Mouse (Mus musculus) MEL-GATA-1-ER (cell line): Measurements from ENCODE around the gene Plcb1.

Experiments
- DNase-seq: peaks from one replicate; pipeline ENCODE4 v3.0.0-alpha.2; 2012; ENCODE audit warnings: low read depth; ENCODE audit errors: extremely low read depth

Gene Plcb1

DNA sequence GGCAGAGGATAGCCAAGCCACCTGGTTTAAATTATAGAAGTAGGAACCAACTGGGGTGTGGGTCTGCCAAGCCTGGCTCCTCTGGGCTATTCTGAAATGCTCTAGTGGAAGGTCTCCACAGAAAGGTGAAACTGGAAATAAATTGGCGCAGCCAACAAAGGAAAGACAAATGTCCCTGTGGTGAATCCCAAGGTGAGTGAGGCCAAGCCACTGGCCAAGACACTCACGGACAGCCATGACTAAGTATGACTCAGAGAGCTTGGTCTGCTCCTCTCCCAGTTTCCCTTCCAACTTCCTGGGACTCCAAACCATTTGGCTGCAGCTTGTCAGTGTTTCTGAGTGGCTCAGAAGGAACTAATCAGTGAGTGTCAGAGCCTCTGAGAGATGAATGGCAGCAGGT is 126.7 kb downstream of the Plcb1 start:
- DNase-seq: no peak

DNA sequence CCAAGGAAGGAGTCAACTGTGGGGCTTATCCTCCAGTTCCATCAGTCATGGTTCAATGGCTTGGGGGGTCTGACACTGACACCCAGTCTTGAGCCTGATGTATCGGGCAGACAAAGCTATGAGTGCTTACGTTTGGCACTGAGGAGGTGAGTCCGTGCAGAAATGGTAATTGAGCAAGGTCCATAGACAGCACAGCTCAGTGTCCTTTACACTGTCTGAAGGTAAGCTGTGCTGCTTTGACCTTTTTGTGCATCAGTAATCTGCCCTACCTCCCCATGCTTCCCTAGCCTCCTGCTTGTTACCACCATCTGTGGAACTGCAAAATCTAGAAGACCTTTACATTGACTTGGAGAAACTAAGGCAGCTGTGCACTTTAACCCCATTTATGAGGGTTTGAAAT is 127.7 kb downstream of the Plcb1 start:
- DNase-seq: no peak

DNA sequence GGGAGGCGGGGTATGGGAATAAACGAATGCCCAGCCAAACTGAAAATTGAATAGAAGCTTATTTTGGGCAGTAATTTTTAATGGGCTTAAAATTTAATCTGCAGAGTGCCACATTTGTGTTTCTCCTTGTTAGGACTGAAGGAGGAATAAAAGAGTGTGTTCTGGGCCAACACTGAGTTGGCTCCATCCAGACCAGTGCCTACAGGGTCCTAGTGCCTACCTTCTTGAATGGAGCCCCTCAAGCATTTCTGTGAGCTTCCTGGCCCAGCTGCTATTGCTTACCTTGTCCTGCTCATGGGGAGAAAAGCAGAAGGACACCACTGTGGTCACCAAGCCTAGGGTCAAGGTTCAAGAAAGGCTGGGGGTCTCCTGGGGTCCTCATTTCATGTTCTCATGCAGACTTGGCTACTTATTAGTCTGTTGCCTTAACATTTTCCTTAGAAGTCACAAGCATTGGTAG is 128.3 kb downstream of the Plcb1 start:
- DNase-seq: no peak

DNA sequence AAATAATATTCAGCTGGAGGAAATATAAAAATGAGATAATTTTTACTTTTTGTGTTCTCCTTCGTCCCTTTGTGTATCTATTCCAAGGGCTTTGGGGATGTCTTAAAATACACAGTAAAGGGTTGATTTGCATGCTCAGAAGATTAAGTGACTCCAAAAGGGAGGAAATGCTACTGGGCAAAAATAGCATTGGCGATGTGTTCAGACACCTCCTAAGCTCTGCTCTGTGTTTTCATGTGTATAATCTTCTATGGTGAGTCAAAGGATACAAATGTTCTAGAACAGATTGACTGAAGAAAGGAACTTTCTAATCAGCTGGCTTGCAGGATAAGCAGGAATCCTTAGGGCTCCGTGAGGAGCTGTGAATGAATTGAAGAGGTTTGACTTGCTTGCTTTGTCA is 129.2 kb downstream of the Plcb1 start:
- no peak for DNase-seq

DNA sequence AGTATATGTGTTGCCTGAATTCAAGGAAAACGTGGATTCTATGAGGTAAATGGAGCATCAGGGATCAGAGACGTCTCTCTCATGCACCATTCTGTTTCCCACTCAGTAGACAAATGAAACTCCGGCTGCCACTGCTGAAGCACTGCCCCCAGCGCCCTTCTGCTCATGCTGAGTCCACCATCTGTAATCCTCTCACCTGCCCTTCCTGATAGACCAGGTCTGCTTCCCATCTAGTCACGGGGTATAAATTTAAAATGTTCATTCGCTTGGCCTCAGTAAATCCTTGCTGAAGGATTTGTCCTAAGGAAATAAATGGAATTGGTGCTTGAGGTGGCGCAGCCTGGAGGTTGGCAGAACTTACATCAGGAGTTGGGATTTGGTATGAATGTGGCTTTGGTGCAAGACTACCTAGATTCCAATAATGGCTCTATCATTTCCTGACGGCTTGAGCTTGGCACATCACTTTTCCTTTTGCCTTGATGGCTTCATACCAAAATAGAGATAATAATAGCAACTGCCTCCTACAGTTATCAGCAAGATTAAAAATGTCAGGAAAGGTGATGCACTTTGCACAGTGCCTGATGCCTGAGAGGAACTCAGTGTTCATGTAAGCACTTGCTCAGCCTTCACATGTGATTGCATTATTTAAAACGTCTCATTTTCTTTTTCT is 134.9 kb downstream of the Plcb1 start:
- no peak for DNase-seq

DNA sequence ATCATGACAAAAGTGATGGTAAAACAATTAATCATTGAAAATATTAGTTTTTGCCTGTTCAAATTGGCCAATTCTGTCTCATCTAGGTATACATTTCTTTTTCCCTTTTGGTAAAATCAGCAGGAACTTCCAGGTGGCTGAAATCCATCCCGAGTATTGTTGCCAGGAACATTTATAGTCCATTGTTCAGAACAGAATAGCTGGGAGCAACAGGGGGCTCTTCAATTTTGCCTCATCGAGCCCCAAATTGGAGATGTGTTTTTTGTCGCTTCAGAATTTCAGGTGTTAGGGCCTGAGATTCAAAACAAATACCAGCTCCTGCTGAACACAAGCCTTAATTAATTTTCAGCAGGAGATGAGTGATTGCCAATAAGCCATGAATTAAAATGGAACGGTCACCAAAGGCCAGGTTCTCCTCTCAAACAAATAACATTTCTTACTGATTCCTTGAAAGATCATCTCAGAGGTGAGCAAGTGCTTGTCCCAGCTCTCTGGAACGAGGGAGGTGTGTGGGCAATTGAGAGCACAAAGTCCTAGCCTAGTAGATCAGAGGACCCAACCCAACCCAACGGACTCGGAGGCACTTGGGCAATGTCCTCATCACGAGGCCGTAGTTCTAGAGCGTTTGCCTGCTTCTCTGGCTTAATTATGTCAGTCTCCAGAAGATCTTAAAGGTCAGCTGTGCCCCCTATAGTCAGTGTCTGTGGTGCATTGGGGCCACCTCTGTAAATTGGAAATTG is 136.9 kb downstream of the Plcb1 start:
- no peak for DNase-seq

DNA sequence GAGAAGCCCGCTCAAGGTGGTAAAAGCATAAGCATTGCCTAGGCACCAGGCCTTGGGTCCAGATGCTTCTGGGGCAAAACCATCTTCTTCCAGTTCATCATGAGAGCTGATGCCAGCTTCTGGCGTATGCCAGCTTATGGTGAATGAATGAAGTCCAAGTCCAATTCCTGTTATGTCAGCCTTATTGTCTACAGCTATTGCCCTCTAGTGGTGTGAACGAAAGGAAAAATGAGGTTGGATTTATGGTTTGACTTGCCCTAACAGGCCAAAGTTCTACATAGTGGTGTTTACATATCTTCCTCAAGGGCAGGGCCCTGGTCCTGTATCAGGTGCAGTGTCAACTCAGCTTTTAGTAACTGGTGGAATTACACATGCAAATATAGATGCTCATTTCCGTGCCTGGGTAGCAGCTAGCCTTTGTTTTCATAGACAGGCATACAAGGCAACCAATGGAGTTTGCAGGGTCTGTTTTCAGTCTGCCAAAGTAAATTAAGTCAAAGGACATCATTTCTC is 138.3 kb downstream of the Plcb1 start:
- no peak for DNase-seq

DNA sequence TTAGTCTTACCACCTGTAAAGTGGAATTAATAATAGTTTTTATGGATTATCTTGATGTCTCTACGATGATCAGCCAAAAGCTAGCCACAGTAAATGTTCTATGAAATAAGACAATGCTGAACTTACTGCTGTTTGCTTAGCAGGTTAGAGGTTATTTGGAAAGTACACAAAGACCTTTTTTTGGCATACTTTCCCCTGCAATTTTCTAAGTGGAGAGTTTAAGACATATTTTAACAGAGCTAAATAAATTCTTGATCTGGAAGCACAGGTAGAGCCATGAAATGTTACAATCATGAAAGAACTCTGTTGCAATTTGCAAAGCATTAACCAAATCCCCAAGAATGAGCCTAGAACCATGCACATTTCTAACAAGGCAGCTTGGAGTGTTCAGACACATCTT is 140.4 kb downstream of the Plcb1 start:
- no peak for DNase-seq

DNA sequence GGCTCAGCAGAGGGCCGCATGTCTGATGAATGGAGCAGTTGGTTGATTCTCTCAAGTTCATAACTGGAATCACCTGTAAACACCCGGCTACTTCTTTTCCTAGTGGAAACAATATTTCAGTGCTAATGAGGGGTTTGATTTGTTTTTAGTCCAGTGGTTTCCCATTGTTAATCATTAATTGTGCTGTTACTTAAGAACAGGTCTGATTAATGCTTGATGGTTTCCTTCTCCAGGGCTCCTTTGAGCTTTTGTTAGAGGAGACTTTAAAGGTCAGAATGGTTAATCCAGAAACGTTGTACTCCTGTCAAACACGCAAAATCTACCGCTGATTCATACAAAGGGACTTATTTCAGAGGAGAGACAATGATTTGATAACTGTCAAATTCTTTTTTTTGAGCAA is 141.2 kb downstream of the Plcb1 start:
- DNase-seq: no peak

DNA sequence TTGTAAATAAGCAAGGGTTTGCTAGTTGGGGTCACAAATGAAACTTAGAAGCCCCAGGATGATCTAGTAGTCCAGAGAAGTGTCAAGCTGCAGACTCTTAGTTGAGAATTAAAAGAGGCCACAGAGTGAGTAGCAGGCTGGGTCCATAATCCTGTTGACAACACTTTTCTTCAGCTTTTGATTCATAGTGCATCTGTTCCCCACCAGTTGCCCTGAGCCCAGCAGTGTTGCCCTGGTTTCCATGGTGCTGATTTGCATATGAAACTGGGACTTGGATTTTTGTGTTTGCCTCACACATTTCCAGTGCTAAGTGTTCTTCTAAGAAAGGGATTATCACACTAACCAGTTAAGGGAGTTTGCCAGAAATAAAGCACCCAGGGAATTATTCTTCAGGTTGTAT is 143.6 kb downstream of the Plcb1 start:
- no peak for DNase-seq

DNA sequence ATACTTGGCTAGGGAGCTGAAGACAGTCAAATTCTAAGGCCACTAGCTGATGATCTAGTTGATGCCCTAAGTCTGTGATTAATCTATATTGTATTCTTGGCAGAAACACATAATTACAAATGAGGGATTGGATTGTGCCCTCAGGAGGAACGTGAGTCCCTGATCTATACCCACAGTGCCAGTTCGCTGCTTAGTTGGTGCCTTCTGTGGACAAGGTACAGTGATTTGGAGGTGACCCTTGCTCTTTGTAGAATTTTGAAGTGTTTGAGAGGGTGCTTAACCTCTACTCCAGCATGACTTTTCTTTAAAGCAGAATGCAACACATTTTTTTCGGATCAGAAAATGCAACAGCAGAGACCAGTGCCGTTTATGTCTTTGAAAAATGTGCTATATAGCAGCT is 145.1 kb downstream of the Plcb1 start:
- no peak for DNase-seq

DNA sequence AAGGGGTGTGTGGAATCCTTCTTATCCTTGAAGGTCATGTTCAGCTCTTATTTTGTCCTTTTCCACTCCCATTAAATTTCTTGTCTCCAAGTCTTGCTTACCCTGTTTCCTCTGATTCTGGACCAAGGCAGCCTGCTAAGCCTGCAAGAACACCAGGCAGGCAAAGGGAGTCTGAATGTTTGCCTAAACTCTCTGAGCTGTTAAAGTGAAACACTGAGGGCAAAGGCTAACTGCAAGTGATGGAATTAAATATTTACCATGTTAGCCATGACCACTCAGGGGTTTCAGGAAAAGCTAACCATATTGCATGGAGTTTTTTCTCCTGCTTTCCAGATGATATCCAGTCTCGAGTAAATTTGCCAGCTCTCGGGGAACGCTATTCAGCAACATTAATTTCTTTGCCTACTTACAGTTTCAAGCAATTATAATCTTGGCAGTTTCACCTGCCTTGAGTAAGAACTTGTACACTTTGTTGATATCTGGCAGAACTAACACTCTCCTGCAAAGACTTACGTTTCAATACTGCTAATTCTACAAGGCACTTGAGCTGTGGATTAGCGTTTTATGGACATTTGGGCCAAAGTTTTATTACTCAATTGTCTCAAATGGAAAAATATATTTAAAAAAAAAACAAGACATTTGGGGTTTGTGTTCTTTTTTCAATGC is 146.0 kb downstream of the Plcb1 start:
- no peak for DNase-seq

DNA sequence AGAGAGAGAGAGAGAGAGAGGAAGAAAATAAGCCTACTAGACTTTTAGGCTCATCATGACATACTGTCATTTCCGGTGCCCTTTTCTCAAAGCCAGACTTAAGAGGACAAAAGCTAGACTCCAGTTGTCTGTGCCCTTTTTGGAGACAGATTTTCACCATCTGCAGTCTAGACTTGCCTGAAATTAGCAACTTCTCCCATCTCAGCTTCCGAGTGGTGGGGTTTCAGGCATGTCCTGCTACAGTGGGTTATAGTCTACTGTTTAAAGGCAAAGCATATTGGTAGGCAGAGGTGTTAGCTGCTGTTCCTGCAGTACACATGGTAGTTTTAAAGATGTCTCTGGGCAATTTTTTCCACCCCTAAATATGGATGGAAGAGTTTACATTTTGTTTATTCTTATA is 149.6 kb downstream of the Plcb1 start:
- DNase-seq: no peak

DNA sequence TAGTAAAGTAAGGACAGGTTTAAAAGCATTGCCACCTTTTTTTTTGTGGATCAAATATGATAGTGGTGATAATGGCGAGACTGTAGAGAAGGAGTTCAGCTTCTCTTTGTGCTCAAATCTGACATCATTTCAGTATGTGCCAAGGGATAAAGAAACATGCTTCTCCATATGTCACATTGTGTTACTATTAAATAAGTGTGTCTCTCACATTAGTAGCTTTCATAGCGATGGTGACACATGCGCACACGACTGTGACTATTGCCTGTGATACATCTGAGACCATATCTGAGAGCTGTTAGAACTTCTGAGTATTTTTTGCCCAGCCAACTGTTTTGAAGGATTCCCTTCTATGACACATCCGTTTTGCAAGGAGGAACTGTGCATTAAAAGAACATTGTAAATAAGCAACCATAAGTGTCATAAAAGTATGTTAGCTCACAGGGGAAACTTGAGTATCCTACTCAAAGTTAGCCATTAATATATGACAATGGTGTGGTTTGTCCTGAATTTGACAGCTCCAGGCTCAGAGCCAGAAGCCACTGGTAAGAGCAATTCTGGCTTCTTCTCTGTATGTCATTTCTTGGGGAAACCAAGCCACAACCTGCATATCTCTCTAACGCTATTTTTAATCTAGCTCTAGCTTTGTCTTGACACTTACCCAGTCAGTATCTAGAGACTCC is 150.2 kb downstream of the Plcb1 start:
- DNase-seq: no peak

DNA sequence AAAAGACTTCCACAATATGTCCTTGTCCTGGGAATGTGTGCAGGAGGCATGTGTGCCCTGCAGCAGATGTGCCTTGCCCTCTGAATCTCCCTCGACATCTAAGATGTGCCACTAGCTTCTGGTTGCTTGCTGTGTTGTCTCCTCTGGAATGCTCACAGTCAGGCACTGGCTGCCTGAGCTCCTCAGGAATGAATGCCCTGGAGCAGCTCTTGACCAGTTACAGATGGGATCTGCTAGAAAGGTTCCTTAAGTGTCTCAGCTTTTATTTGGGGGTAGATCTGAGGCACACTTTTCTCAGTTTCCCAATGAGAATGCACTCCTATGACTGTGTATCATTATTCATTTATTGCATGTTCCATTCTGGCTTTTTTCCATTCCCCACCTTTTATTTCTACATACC is 151.8 kb downstream of the Plcb1 start:
- DNase-seq: no peak

DNA sequence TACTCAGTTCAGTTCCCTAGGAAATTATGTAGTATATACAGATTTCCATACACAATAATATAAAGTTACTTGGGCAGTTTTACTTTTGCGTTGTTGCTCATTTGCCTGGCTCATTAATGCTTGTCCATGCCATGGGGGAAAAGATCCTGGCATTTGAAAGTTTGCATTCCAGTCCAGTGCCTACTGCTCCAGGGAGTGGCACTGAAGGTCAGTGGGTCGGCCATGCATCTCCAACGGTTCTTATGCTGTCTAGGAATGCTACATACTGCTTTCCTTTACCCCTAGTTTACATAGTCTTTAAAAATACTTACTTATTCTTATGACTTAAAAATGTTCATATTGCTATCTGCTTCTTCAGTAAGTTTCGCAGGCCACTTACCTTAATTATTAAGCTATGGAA is 156.2 kb downstream of the Plcb1 start:
- no peak for DNase-seq

DNA sequence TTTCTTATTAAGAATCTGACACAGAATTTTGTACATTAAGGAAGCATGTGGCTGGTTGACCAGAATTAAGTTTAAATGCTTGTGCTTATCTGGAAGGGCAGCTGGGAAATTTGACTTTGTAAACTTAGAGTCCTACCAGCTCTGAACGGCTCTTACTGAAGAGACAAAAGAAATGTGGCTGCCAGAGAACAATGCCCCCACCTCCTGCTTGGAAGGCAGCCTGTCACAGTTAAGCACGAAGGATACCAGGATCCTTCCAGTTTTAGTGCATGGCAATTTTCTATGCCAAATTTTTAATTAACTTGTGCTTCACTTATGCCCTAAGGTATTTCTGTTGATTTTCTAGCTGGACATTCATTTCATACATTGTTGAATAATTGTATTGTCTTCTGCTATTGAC is 157.1 kb downstream of the Plcb1 start:
- DNase-seq: no peak

DNA sequence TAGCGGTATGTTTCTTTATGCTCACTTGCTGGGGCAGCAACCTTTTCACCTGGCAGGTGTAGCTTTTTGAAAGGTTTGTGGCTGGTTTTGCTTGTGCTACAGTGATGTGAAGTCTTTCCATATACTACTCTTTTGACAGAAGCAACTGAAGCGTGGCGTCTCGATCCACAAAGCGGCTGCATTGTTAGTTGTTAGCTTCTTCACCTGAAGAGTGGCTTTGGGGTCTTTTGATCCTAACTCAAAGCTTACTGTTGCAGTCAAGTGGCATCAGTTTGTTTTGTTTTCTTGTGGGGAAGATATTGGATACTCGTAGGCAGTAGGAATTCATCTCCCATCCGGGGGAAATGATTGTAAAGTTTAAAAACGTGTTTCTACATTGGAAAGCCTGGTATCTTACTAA is 160.5 kb downstream of the Plcb1 start:
- no peak for DNase-seq

DNA sequence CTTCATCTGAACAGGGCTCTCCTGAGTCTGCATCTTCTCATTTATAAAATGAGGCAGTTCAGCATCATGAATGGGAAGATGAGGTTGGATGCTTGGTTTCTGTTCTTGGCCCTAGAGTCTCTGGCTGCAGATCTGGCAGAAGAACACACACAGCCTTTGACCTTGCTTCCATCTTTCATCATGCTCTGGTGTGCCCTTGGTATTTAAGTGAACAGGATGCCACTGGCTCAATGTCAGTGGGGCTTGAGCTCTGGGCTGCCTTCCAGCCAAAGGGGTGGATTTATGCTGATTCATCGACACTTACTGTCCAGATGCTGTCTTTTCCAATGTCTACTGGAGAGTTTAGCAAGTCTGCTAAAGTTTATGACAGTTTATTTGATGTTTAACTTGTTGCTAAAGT is 161.0 kb downstream of the Plcb1 start:
- no peak for DNase-seq

DNA sequence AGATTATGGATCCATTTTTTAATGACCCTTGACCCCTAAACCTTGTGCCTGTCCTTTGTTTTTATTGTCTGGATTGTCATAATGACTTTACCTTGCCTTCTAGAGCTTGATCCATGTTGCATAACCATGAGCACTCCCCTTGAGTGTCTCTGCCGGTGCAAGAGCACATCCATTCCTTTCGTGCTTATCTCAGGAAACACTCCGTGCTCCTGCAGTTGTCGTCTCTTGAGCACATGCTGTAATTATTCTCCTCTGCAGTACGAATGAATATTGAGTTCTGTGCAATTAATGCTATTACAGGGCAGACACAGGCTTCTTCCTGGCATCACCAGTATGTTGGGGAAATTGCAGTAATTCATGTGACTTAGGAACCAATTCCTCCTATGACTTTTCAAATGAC is 166.2 kb downstream of the Plcb1 start:
- no peak for DNase-seq

DNA sequence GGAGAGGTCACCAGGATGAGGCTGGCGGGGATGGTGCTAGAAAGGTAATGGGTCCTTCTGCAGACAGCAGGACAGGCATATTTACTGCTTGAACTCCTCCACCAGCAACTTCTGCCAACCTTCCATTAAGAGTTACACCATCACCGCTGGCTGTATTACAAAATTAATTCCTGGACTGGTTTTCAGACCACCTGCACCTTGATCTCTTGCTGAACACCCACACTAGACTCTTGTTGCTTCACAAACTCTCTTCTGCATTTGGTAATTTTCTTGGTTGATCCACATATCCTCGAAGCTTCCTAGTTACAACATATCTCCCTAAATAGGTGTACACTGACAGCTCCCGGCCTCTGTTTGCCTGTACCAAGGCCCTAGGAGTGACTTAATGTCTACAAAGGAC is 170.6 kb downstream of the Plcb1 start:
- no peak for DNase-seq

DNA sequence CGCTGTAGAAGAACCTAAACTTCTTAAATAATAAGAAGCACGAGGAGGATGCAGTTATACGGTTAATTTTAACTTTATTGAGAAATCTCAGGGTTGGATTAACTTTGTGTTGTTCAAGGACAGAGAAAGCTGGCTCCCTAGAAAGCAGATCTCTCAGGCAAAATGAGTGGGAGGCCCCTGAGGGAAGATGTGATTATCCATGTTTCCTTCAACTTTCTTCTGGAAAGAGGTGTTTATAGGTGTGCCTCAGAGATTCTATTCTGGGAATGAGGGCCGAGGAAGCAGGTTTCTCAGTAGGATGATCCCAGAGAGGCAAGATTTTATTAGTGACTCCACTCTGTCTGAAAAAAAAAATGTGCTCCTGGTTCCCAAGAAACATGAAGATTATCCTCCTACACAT is 180.3 kb downstream of the Plcb1 start:
- no peak for DNase-seq
